16 mouse cellular contexts compared by ENCODE assay signal in genomic region chr8:86535068-86535560, GRCm38 (mm10). TPM values are rescaled to one million over a fixed set of nuclear protein-coding genes. Genes with fewer than 3 reads are reported as not detected.
DNase-seq lines count a peak whose midpoint lies in the region; ATAC-seq and TF ChIP-seq lines count a peak whose summit lies in the region.
"Had no signal": no experiment of that assay in that cellular context is flagged by ENCODE, and none has a peak within 500 bp of the region (broad histone marks: within the 10 kb centered on the region; RNA-seq: fewer than 3 reads in every experiment).

No protein-coding gene starts in this region.

- no peaks in the 10 kb centered on the region for H3K36me3 ChIP-seq in forebrain, embryonic 11.5 days (ENCODE audit: control insufficient read depth, insufficient read depth, low read length)
- no peaks in the 10 kb centered on the region for H3K36me3 ChIP-seq in forebrain, embryonic 16.5 days (ENCODE audit: control insufficient read depth, insufficient read depth)
- H3K36me3 ChIP-seq in limb, embryonic 10.5 days: no peaks in the 10 kb centered on the region
- H3K36me3 ChIP-seq: liver, embryonic 12.5 days had no signal

- H3K27me3 ChIP-seq in forebrain, embryonic 11.5 days (ENCODE audit: control insufficient read depth, insufficient read depth, low read length): no peaks in the 10 kb centered on the region
- no peaks in the 10 kb centered on the region for H3K27me3 ChIP-seq in forebrain, embryonic 16.5 days (replicated peaks; ENCODE audit: control insufficient read depth, insufficient read depth, low read length)
- H3K27me3 ChIP-seq in limb, embryonic 10.5 days (ENCODE audit: low read depth, poor library complexity, severe bottlenecking): no peaks in the 10 kb centered on the region
- H3K27me3 ChIP-seq: liver, embryonic 12.5 days had no signal

- DNase-seq in forebrain, embryonic 11.5 days (ENCODE audit: low spot score): no peak
- DNase-seq in lung, postnatal 10 days: peak; percentile 51
- no peak for DNase-seq in lung, adult 2 months
- peak; percentile 45 for DNase-seq in gastrocnemius, postnatal 14 days
- peak; percentile 29 for DNase-seq in heart, postnatal 4 days
- no peak for DNase-seq in limb, embryonic 10.5 days (ENCODE audit: low spot score)
- DNase-seq: adrenal gland, postnatal 36 days; kidney, adult 8-10 months; left cerebral cortex, postnatal 4 days; spleen, adult 18-20 months; thymus, postnatal 36 days had no signal

- no peak for TF ChIP-seq CTCF in lung, adult 2 months (IDR thresholded peaks at IDR 0.05; ENCODE audit: insufficient read depth, low read length)

- TF ChIP-seq POLR2A in lung, adult 2 months (IDR thresholded peaks at IDR 0.05; ENCODE audit: borderline replicate concordance, extremely low read depth, low read depth, low read length): no peak

- no peak overlapping the region for H3K4me3 ChIP-seq in forebrain, embryonic 11.5 days (ENCODE audit: low read depth, low read length)
- no peak overlapping the region for H3K4me3 ChIP-seq in forebrain, embryonic 16.5 days (replicated peaks; ENCODE audit: low read length)
- H3K4me3 ChIP-seq in lung, adult 2 months (replicated peaks; ENCODE audit: extremely low read depth, low read depth, low read length): no peak overlapping the region
- H3K4me3 ChIP-seq in limb, embryonic 10.5 days: no peak overlapping the region
- H3K4me3 ChIP-seq: erythroblast, embryonic 14.5 days; liver, embryonic 12.5 days had no signal

- H3K9ac ChIP-seq in forebrain, embryonic 11.5 days (ENCODE audit: low read length): peak overlapping the region; percentile 27; the same call in 1 of the 2 replicates
- H3K9ac ChIP-seq in forebrain, embryonic 16.5 days (replicated peaks; ENCODE audit: low read depth, low read length): no peak overlapping the region
- H3K9ac ChIP-seq: liver, embryonic 12.5 days had no signal

- no peak for ATAC-seq in forebrain, embryonic 11.5 days (replicated peaks; ENCODE audit: low FRiP score)
- ATAC-seq in forebrain, embryonic 16.5 days: no peak
- ATAC-seq: liver, embryonic 12.5 days had no signal

- H3K4me1 ChIP-seq in forebrain, embryonic 11.5 days (replicated peaks; ENCODE audit: control insufficient read depth, insufficient read depth, low read length): peaks cover 2% of the 10 kb centered on the region
- peaks cover 4% of the 10 kb centered on the region for H3K4me1 ChIP-seq in forebrain, embryonic 16.5 days (replicated peaks; ENCODE audit: control insufficient read depth, insufficient read depth, low read length)
- H3K4me1 ChIP-seq in lung, adult 2 months (ENCODE audit: control insufficient read depth, insufficient read depth, low read length): peaks cover 3% of the 10 kb centered on the region; the same call in 1 of the 2 replicates
- H3K4me1 ChIP-seq in limb, embryonic 10.5 days: peaks cover 6% of the 10 kb centered on the region
- H3K4me1 ChIP-seq: liver, embryonic 12.5 days had no signal

- no peaks in the 10 kb centered on the region for H3K9me3 ChIP-seq in forebrain, embryonic 11.5 days (ENCODE audit: control insufficient read depth, low read length)
- H3K9me3 ChIP-seq in forebrain, embryonic 16.5 days (ENCODE audit: control insufficient read depth, low read length): no peaks in the 10 kb centered on the region
- H3K9me3 ChIP-seq in limb, embryonic 10.5 days (replicated peaks): no peaks in the 10 kb centered on the region
- H3K9me3 ChIP-seq: liver, embryonic 12.5 days had no signal

- H3K4me2 ChIP-seq in forebrain, embryonic 11.5 days (ENCODE audit: low read depth, low read length, severe bottlenecking): no peak overlapping the region
- H3K4me2 ChIP-seq in forebrain, embryonic 16.5 days (ENCODE audit: low read length): no peak overlapping the region
- H3K4me2 ChIP-seq: liver, embryonic 12.5 days; midbrain, embryonic 11.5 days had no signal

- 48% methylated on average over 7 of the region's 7 CpGs for WGBS in forebrain, embryonic 11.5 days
- 37% methylated on average over 7 of the region's 7 CpGs for WGBS in forebrain, embryonic 16.5 days
- WGBS in lung, adult 2 months: 45% methylated on average over 7 of the region's 7 CpGs
- 80% methylated on average over 7 of the region's 7 CpGs for WGBS in limb, embryonic 10.5 days

- intact Hi-C loops in gastrocnemius, postnatal 14 days (cut with DNase I; ENCODE audit: low total_unique reads): no loop called here

- no peak overlapping the region for H3K27ac ChIP-seq in forebrain, embryonic 11.5 days (ENCODE audit: low read depth, low read length)
- H3K27ac ChIP-seq in forebrain, embryonic 16.5 days (ENCODE audit: low read length): no peak overlapping the region
- H3K27ac ChIP-seq in limb, embryonic 10.5 days: no peak overlapping the region
- H3K27ac ChIP-seq: liver, embryonic 12.5 days had no signal

RNA-seq across cellular contexts. Expression of gene Abcc12, which starts 45.4 kb away (rescaled TPM):
- 0.11 TPM in 2 replicates for polyA plus RNA-seq in forebrain, embryonic 11.5 days (2014; fragmentation: Nextera tagmentation; extraction: Ambion mirVana)
- polyA plus RNA-seq in forebrain, embryonic 16.5 days (2015; fragmentation: Nextera tagmentation; extraction: Ambion mirVana): 0.20 and 0.31 TPM in 2 replicates
- polyA plus RNA-seq in lung, adult 2 months (2012; rRNA removed): 0.03 and 0.12 TPM in 2 replicates
- under 1 TPM; 0.11 to 0.14 TPM for total RNA-seq in gastrocnemius, postnatal 14 days (2021)
- total RNA-seq in heart, postnatal 4 days (2021): under 1 TPM; 0.07 to 0.09 TPM
- polyA plus RNA-seq in limb, embryonic 10.5 days (2016; fragmentation: Nextera tagmentation; extraction: Ambion mirVana): 0.04 and 0.16 TPM in 2 replicates
- total RNA-seq: adrenal gland, postnatal 36 days had no signal
- polyA plus RNA-seq: erythroblast, embryonic 14.5 days; heart, embryonic 14.5 days; liver, embryonic 12.5 days had no signal

Comparison
In these comparisons a context has a peak if more than half of its experiments do, and no peak if none do; other contexts are left out.
1. DNase-seq: peak in lung, postnatal 10 days (single experiment), gastrocnemius, postnatal 14 days (single experiment) and heart, postnatal 4 days (single experiment); none in forebrain, embryonic 11.5 days (single experiment), lung, adult 2 months (single experiment) and limb, embryonic 10.5 days (single experiment).